9 mouse cellular contexts compared by ENCODE assay signal in genomic region chr10:98880057-98880456, GRCm38 (mm10). TPM values are rescaled to one million over a fixed set of nuclear protein-coding genes. Genes with fewer than 3 reads are reported as not detected.
DNase-seq lines count a peak whose midpoint lies in the region; ATAC-seq lines count a peak whose summit lies in the region.
"Had no signal": no experiment of that assay in that cellular context is flagged by ENCODE, and none has a peak within 500 bp of the region (broad histone marks: within the 10 kb centered on the region; RNA-seq: fewer than 3 reads in every experiment).

No protein-coding gene starts in this region.

- H3K4me2 ChIP-seq in midbrain, embryonic 16.5 days (ENCODE audit: low read length) = no peak overlapping the region
- no peak overlapping the region for H3K4me2 ChIP-seq in forebrain, embryonic 15.5 days (replicated peaks)
- H3K4me2 ChIP-seq: heart, embryonic 15.5 days had no signal

- peak; percentile 70 for ATAC-seq in granulocyte monocyte progenitor cell, adult 5-6 weeks (replicated peaks; ENCODE audit: poor library complexity, severe bottlenecking)
- no peak for ATAC-seq in midbrain, embryonic 16.5 days
- ATAC-seq in forebrain, embryonic 15.5 days (replicated peaks) = no peak

- H3K27me3 ChIP-seq in midbrain, embryonic 16.5 days (ENCODE audit: control insufficient read depth, insufficient read depth, low read depth, low read length) = no peaks in the 10 kb centered on the region
- H3K27me3 ChIP-seq in forebrain, embryonic 15.5 days = no peaks in the 10 kb centered on the region
- H3K27me3 ChIP-seq in limb, embryonic 10.5 days (ENCODE audit: low read depth, poor library complexity, severe bottlenecking) = no peaks in the 10 kb centered on the region
- H3K27me3 ChIP-seq: heart, embryonic 15.5 days had no signal

- H3K4me3 ChIP-seq in midbrain, embryonic 16.5 days (ENCODE audit: low read depth, low read length) = no peak overlapping the region
- H3K4me3 ChIP-seq in forebrain, embryonic 15.5 days = no peak overlapping the region
- no peak overlapping the region for H3K4me3 ChIP-seq in limb, embryonic 10.5 days
- H3K4me3 ChIP-seq: heart, embryonic 15.5 days had no signal

- WGBS in midbrain, embryonic 16.5 days = 95% methylated on average over 8 of the region's 8 CpGs
- WGBS in forebrain, embryonic 15.5 days = 90% methylated on average over 8 of the region's 8 CpGs
- WGBS in limb, embryonic 10.5 days = 87% methylated on average over 8 of the region's 8 CpGs

- no peak overlapping the region for H3K27ac ChIP-seq in midbrain, embryonic 16.5 days (ENCODE audit: low read length)
- H3K27ac ChIP-seq in forebrain, embryonic 15.5 days (replicated peaks) = no peak overlapping the region
- H3K27ac ChIP-seq in limb, embryonic 10.5 days = no peak overlapping the region
- H3K27ac ChIP-seq: heart, embryonic 15.5 days had no signal

- H3K36me3 ChIP-seq in midbrain, embryonic 16.5 days (ENCODE audit: control insufficient read depth, insufficient read depth, low read length) = no peaks in the 10 kb centered on the region
- no peaks in the 10 kb centered on the region for H3K36me3 ChIP-seq in forebrain, embryonic 15.5 days
- no peaks in the 10 kb centered on the region for H3K36me3 ChIP-seq in limb, embryonic 10.5 days
- H3K36me3 ChIP-seq: heart, embryonic 15.5 days had no signal

- no peak overlapping the region for H3K9ac ChIP-seq in midbrain, embryonic 16.5 days (ENCODE audit: low read depth, low read length)
- H3K9ac ChIP-seq in forebrain, embryonic 15.5 days (replicated peaks) = no peak overlapping the region
- H3K9ac ChIP-seq: heart, embryonic 15.5 days had no signal

- H3K9me3 ChIP-seq in midbrain, embryonic 16.5 days (replicated peaks; ENCODE audit: control insufficient read depth, low read length, poor library complexity, severe bottlenecking) = no peaks in the 10 kb centered on the region
- H3K9me3 ChIP-seq in forebrain, embryonic 15.5 days = no peaks in the 10 kb centered on the region
- H3K9me3 ChIP-seq in limb, embryonic 10.5 days (replicated peaks) = no peaks in the 10 kb centered on the region
- H3K9me3 ChIP-seq: heart, embryonic 15.5 days had no signal

- DNase-seq in urinary bladder, postnatal 14 days (ENCODE audit: low spot score) = peak; percentile 32
- no peak for DNase-seq in urinary bladder, postnatal 4 days (ENCODE audit: low spot score in 2 of 2)
- DNase-seq in lung, postnatal 10 days = peak; percentile 7
- DNase-seq in cerebellum, postnatal 36 days = no peak
- no peak for DNase-seq in limb, embryonic 10.5 days (ENCODE audit: low spot score)

- H3K4me1 ChIP-seq in midbrain, embryonic 16.5 days (ENCODE audit: control insufficient read depth, insufficient read depth, low read length) = no peaks in the 10 kb centered on the region
- H3K4me1 ChIP-seq in forebrain, embryonic 15.5 days = no peaks in the 10 kb centered on the region
- no peaks in the 10 kb centered on the region for H3K4me1 ChIP-seq in limb, embryonic 10.5 days
- H3K4me1 ChIP-seq: heart, embryonic 15.5 days had no signal

RNA-seq across cellular contexts. Expression of gene Atp2b1, which starts 34.1 kb away (rescaled TPM):
- total RNA-seq in granulocyte monocyte progenitor cell, adult 5-6 weeks (2014; fragmentation: Nextera tagmentation) = 32.1 and 40.7 TPM in 2 replicates
- total RNA-seq in granulocyte monocyte progenitor cell, adult 5-6 weeks (2017) = 54.3 and 61.8 TPM in 2 replicates
- polyA plus RNA-seq in midbrain, embryonic 16.5 days (2015; fragmentation: Nextera tagmentation; extraction: Ambion mirVana) = 238 and 246 TPM in 2 replicates
- 169 and 176 TPM in 2 replicates for polyA plus RNA-seq in forebrain, embryonic 15.5 days (2015; fragmentation: Nextera tagmentation; extraction: Ambion mirVana)
- polyA plus RNA-seq in limb, embryonic 10.5 days (2016; fragmentation: Nextera tagmentation; extraction: Ambion mirVana) = 105 and 110 TPM in 2 replicates

Comparison
In these comparisons a context has a peak if more than half of its experiments do, and no peak if none do; other contexts are left out.
1. DNase-seq: peak in urinary bladder, postnatal 14 days (single experiment) and lung, postnatal 10 days (single experiment); none in urinary bladder, postnatal 4 days (0 of 2), cerebellum, postnatal 36 days (0 of 2) and limb, embryonic 10.5 days (single experiment).